Mouse (Mus musculus): Measurements from ENCODE around the gene Abtb2.

The Abtb2 gene

GRCm38 (mm10) chr2:103730999-103731398 is 164.9 kb downstream of the Abtb2 start:
- no peak for DNase-seq (ENCODE audit: extremely low read depth, low read depth, low spot score)

- DNase-seq (ENCODE audit: extremely low read depth, low read depth, low spot score) = no peak
Measured at GRCm38 (mm10) chr2:103731423-103731822, 165.3 kb downstream of the Abtb2 start.

GRCm38 (mm10) chr2:103742821-103743220 is 176.7 kb downstream of the Abtb2 start:
- no peak for DNase-seq (ENCODE audit: extremely low read depth, low read depth, low spot score)

- DNase-seq (ENCODE audit: extremely low read depth, low read depth, low spot score) = no peak
Measured at GRCm38 (mm10) chr2:103743536-103743935, 177.4 kb downstream of the Abtb2 start.

- DNase-seq (ENCODE audit: extremely low read depth, low read depth, low spot score) = no peak
Measured at GRCm38 (mm10) chr2:103743988-103744387, 177.9 kb downstream of the Abtb2 start.

GRCm38 (mm10) chr2:103745481-103745880 is 179.4 kb downstream of the Abtb2 start:
- DNase-seq (ENCODE audit: extremely low read depth, low read depth, low spot score) = no peak

GRCm38 (mm10) chr2:103746096-103746495 is 180.0 kb downstream of the Abtb2 start:
- DNase-seq (ENCODE audit: extremely low read depth, low read depth, low spot score) = no peak

GRCm38 (mm10) chr2:103746761-103747160 is 180.7 kb downstream of the Abtb2 start:
- DNase-seq (ENCODE audit: extremely low read depth, low read depth, low spot score) = no peak

GRCm38 (mm10) chr2:103747891-103748290 is 181.8 kb downstream of the Abtb2 start:
- DNase-seq (ENCODE audit: extremely low read depth, low read depth, low spot score) = no peak

- DNase-seq (ENCODE audit: extremely low read depth, low read depth, low spot score) = no peak
Measured at GRCm38 (mm10) chr2:103749091-103749490, 183.0 kb downstream of the Abtb2 start.

GRCm38 (mm10) chr2:103751771-103752170 is 185.7 kb downstream of the Abtb2 start:
- DNase-seq (ENCODE audit: extremely low read depth, low read depth, low spot score) = no peak

- DNase-seq (ENCODE audit: extremely low read depth, low read depth, low spot score) = no peak
Measured at GRCm38 (mm10) chr2:103754614-103755013, 188.5 kb downstream of the Abtb2 start.

- DNase-seq (ENCODE audit: extremely low read depth, low read depth, low spot score) = no peak
Measured at GRCm38 (mm10) chr2:103755458-103756085, 189.5 kb downstream of the Abtb2 start.

- DNase-seq (ENCODE audit: extremely low read depth, low read depth, low spot score) = no peak
Measured at GRCm38 (mm10) chr2:103760421-103760820, 194.3 kb downstream of the Abtb2 start.

- peak; percentile 69 for DNase-seq (ENCODE audit: extremely low read depth, low read depth, low spot score)
Measured at GRCm38 (mm10) chr2:103760906-103761716, 195.0 kb downstream of the Abtb2 start, which contains the start of gene Nat10. Gene Nat10 (minus strand): TSS chr2:103761270.

GRCm38 (mm10) chr2:103761993-103762392 is 195.9 kb downstream of the Abtb2 start:
- no peak for DNase-seq (ENCODE audit: extremely low read depth, low read depth, low spot score)

GRCm38 (mm10) chr2:103762492-103762891 is 196.4 kb downstream of the Abtb2 start:
- no peak for DNase-seq (ENCODE audit: extremely low read depth, low read depth, low spot score)
